Mouse (Mus musculus): Measurements from ENCODE around the gene Ptpn23. TPM values are rescaled to one million over a fixed set of nuclear protein-coding genes. Genes with fewer than 3 reads are reported as not detected.

Ptpn23 gene
- total and polyA plus RNA-seq, 3 experiments = 62.9 to 88.5 (median 72.5) TPM

Other genes starting within 250 kb of the Ptpn23 start
- gene Cspg5, start 164.4 kb downstream of the Ptpn23 start, total RNA-seq (2021) = 10 to 100 TPM; 18.0 to 19.6 TPM
- gene Cspg5, start 164.4 kb downstream of the Ptpn23 start, polyA plus RNA-seq (2012; rRNA removed) = 10.8 and 13.9 TPM in 2 replicates
- 10 to 100 TPM in 1 of 2 experiments, 1 to 10 TPM in 1; 5.6 to 11.3 TPM for gene Elp6, start 103.0 kb downstream of the Ptpn23 start, total RNA-seq (2021)
- gene Elp6, start 103.0 kb downstream of the Ptpn23 start, polyA plus RNA-seq (2012; rRNA removed) = 9.9 and 10.3 TPM in 2 replicates
- 100 to 1,000 TPM in 1 of 2 experiments, 10 to 100 TPM in 1; 98.3 to 148 TPM for gene Scap, start 74.9 kb downstream of the Ptpn23 start, total RNA-seq (2021)
- 99.4 and 112 TPM in 2 replicates for gene Scap, start 74.9 kb downstream of the Ptpn23 start, polyA plus RNA-seq (2012; rRNA removed)
- 1 to 10 TPM in 1 of 2 experiments, not detected in 1; 2.2 TPM for gene Ngp, start 11.5 kb upstream of the Ptpn23 start, total RNA-seq (2021)
- gene Ngp, start 11.5 kb upstream of the Ptpn23 start, polyA plus RNA-seq (2012; rRNA removed) = not detected in 2 replicates
- gene Klhl18, start 68.5 kb upstream of the Ptpn23 start, total RNA-seq (2021) = 10 to 100 TPM in 1 of 2 experiments, 1 to 10 TPM in 1; 9.7 to 13.4 TPM
- 8.7 and 9.4 TPM in 2 replicates for gene Klhl18, start 68.5 kb upstream of the Ptpn23 start, polyA plus RNA-seq (2012; rRNA removed)
- gene Kif9, start 68.7 kb upstream of the Ptpn23 start, total RNA-seq (2021) = 1 to 10 TPM in 1 of 2 experiments, under 1 TPM in 1; 0.86 to 1.3 TPM
- 0.27 and 0.47 TPM in 2 replicates for gene Kif9, start 68.7 kb upstream of the Ptpn23 start, polyA plus RNA-seq (2012; rRNA removed)
- 10 to 100 TPM; 49.1 to 75.8 TPM for gene Setd2, start 124.4 kb upstream of the Ptpn23 start, total RNA-seq (2021)
- 23.3 and 25.9 TPM in 2 replicates for gene Setd2, start 124.4 kb upstream of the Ptpn23 start, polyA plus RNA-seq (2012; rRNA removed)
- 10 to 100 TPM; 12.0 to 14.5 TPM for gene Nradd, start 216.2 kb upstream of the Ptpn23 start, total RNA-seq (2021)
- 27.6 and 30.2 TPM in 2 replicates for gene Nradd, start 216.2 kb upstream of the Ptpn23 start, polyA plus RNA-seq (2012; rRNA removed)
- 1 to 10 TPM; 5.5 to 7.1 TPM for gene Nbeal2, start 245.9 kb upstream of the Ptpn23 start, total RNA-seq (2021)
- gene Nbeal2, start 245.9 kb upstream of the Ptpn23 start, polyA plus RNA-seq (2012; rRNA removed) = 22.5 and 30.8 TPM in 2 replicates
- 10 to 100 TPM; 51.6 to 71.6 TPM for gene Ccdc12, start 248.3 kb upstream of the Ptpn23 start, total RNA-seq (2021)
- 38.4 and 45.5 TPM in 2 replicates for gene Ccdc12, start 248.3 kb upstream of the Ptpn23 start, polyA plus RNA-seq (2012; rRNA removed)

Measured in adrenal gland, adult 2 months (tissue).